Mouse (Mus musculus) megakaryocyte, embryonic 14.5 days (primary cell): ENCODE data around the gene Gm15262.

Experiments used
- FLI1 ChIP-seq: IDR thresholded peaks from 2 replicates; pipeline ENCODE4 v1.6.1; 2012; ENCODE audit warnings: low read length, inconsistent platforms, mixed read lengths
- GATA1 ChIP-seq: IDR thresholded peaks from 3 replicates; pipeline ENCODE4 v1.6.1; 2012; ENCODE audit warnings: mixed read lengths, low read length, inconsistent platforms, borderline replicate concordance

GRCm38 (mm10) chrX:161308131-161308530 lies 20.9 kb downstream of the Gm15262 start:
- TF ChIP-seq FLI1 (no peak), GATA1 (no peak)
